Mouse (Mus musculus) kidney, adult 2 months (tissue): Measurements from ENCODE around the gene Dpagt1.

Source experiments
- CTCF ChIP-seq: fragments of 200-500 bp; conservative IDR thresholded peaks from 2 replicates; pipeline ENCODE4 v1.5.1; 2011; ENCODE audit warnings: low read depth, mild to moderate bottlenecking, control low read depth, low read length, moderate library complexity, mixed read lengths; ENCODE audit not compliant: insufficient read depth, insufficient read length
- POLR2A ChIP-seq: fragments of 200-500 bp; IDR thresholded peaks from one replicate; pipeline ENCODE4 v1.6.1; 2011; ENCODE audit warnings: low read depth, low read length, control low read depth

GRCm38 (mm10) chr9:44319105-44319886 is 6.5 kb upstream of the Dpagt1 start:
- TF ChIP-seq CTCF, result no peak
- no peak for TF ChIP-seq POLR2A
